Mouse (Mus musculus) megakaryocyte, embryonic 14.5 days (primary cell): ENCODE measurements around the gene Catsper2.

Experiments
- FLI1 ChIP-seq: IDR thresholded peaks from 2 replicates; pipeline ENCODE4 v1.6.1; 2012; ENCODE audit warnings: low read length, inconsistent platforms, mixed read lengths
- GATA1 ChIP-seq: IDR thresholded peaks from 3 replicates; pipeline ENCODE4 v1.6.1; 2012; ENCODE audit warnings: mixed read lengths, low read length, inconsistent platforms, borderline replicate concordance

DNA sequence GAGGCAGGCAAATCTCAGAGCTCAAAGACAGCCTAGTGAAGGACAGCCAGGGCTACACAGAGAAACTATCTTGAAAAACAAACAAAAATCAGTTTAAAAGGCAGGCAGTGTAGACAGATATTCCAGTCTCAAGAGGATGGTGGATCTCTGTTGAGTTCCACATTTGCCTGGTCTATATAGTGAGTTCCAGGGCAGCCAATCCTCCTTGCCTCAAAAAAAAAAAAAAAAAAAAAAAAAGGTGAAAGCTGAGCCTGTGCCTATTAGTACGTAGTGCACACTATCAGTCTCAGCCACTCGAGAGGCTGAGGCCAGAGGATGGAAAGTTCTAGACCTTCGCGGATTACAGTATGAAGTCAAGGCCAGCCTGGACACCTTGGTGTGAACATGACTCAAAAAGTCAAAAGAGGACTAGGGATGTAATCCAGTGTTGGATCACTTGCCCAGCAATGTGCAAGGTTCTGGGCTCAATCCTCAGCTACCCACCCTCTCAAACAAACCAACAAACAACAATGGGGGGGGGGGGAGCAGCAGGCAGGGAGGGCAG is 677 bp downstream of the Catsper2 start:
- TF ChIP-seq FLI1 (no peak), GATA1 (no peak)
